Mouse (Mus musculus) testis, adult 2 months (tissue): ENCODE measurements around the gene Scg5. TPM values are rescaled to one million over a fixed set of nuclear protein-coding genes. Genes with fewer than 3 reads are reported as not detected.

Source experiments
- H3K27ac ChIP-seq: fragments of 200-500 bp; 2 replicates; pipeline ENCODE4 v1.5.1; 2012; ENCODE audit warnings: low read depth, low read length; ENCODE audit not compliant: control insufficient read depth, insufficient read depth
- H3K27me3 ChIP-seq: fragments of 200-500 bp; 2 replicates; pipeline ENCODE4 v1.6.1; 2012; ENCODE audit warnings: mild to moderate bottlenecking, low read length, moderate library complexity; ENCODE audit not compliant: control insufficient read depth, insufficient read depth
- H3K36me3 ChIP-seq: fragments of 200-500 bp; 2 replicates; pipeline ENCODE4 v1.6.1; 2012; ENCODE audit warnings: mild to moderate bottlenecking, low read length; ENCODE audit not compliant: control insufficient read depth, insufficient read depth
- H3K4me1 ChIP-seq: fragments of 200-500 bp; 2 replicates; pipeline ENCODE4 v1.6.1; 2012; ENCODE audit warnings: low read length; ENCODE audit not compliant: control insufficient read depth, insufficient read depth
- H3K4me3 ChIP-seq: fragments of 200-500 bp; 2 replicates; pipeline ENCODE4 v1.5.1; 2012; ENCODE audit warnings: low read depth, mild to moderate bottlenecking, low read length, moderate library complexity, mixed read lengths; ENCODE audit not compliant: control insufficient read depth
- CTCF ChIP-seq: fragments of 200-500 bp; IDR thresholded peaks from 2 replicates; pipeline ENCODE4 v1.5.1; 2012; ENCODE audit warnings: low read depth, mild to moderate bottlenecking, inconsistent platforms, low read length, moderate library complexity; ENCODE audit not compliant: control insufficient read depth, insufficient read depth, insufficient replicate concordance
- POLR2A ChIP-seq: fragments of 200-500 bp; IDR thresholded peaks from 2 replicates; pipeline ENCODE4 v1.6.1; 2012; ENCODE audit warnings: low read depth, mild to moderate bottlenecking, inconsistent platforms, low read length, moderate library complexity; ENCODE audit not compliant: control insufficient read depth
- polyA plus RNA-seq: library from polyadenylated mRNA; depleted of rRNA; stranded (reverse); fragments of >200 nt; gene quantifications from 2 replicates; pipeline ENCODE4 v1.2.3, GENCODE M21; 2012; rRNA removed

Scg5 gene
- polyA plus RNA-seq = 0.94 and 1.0 TPM in 2 replicates

GRCm38 (mm10) chr2:113828943-113829882 lies at the start of gene Scg5:
TSS of gene Scg5 (minus strand) at chr2:113829121.
- H3K27ac ChIP-seq = peak within 1 kb of the TSS; percentile 66; the same call in 1 of the 2 replicates
- peaks cover 9% of the 10 kb centered on the region for H3K4me1 ChIP-seq
- peak within 1 kb of the TSS; percentile 53 for H3K4me3 ChIP-seq
- TF ChIP-seq POLR2A (peak; percentile 27), CTCF (no peak)
- no peaks in the 10 kb centered on the region for H3K27me3 ChIP-seq
- no peaks in the 10 kb centered on the region for H3K36me3 ChIP-seq

- no peaks in the 10 kb centered on the region for H3K27me3 ChIP-seq
- H3K4me3 ChIP-seq = no peak overlapping the region
- H3K36me3 ChIP-seq = no peaks in the 10 kb centered on the region
- TF ChIP-seq POLR2A (no peak), CTCF (no peak)
- H3K27ac ChIP-seq = no peak overlapping the region
- H3K4me1 ChIP-seq = no peaks in the 10 kb centered on the region
Observed at GRCm38 (mm10) chr2:113870115-113870514, 41.2 kb upstream of the Scg5 start.

DNA sequence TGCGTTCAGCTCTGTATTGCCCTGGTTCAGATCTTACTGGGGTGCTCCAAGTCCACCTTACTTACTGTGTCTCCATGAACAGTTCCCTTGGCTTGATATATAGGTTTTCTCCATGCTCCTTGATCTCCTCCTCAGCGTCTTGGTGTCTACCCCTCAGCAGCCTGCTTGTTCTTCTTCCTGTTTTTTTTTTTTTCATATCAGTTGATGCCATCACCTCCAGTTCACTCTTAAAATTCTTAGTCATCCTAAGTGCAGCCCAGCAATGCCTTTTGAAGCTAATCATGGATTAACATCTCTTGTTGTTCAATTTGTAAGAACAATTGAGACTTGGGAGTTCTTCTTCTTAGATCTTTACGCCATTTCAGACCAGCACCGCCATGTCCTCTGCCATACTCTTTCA lies 39.5 kb upstream of the Scg5 start:
- no peaks in the 10 kb centered on the region for H3K36me3 ChIP-seq
- no peaks in the 10 kb centered on the region for H3K4me1 ChIP-seq
- no peak overlapping the region for H3K4me3 ChIP-seq
- no peak for TF ChIP-seq CTCF
- no peak for TF ChIP-seq POLR2A
- H3K27ac ChIP-seq = no peak overlapping the region
- H3K27me3 ChIP-seq = no peaks in the 10 kb centered on the region

DNA sequence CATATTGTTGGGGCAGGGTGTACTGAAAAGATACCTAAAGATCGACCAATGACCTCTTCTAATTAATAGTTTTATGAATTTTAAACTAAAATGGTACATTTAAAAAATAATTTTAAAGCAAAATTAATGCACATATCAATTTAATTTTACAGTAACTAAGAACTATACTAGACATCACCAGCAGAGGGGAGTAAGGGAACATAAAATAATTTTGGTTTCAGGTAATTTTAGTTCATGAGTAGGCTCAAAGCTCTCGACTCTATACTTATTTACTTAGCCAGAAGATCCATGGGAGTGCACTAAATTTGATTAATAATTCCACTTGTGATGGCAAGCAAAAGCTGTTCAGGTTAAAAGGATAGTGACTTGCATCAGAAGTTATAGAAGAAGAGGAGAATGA lies 37.2 kb upstream of the Scg5 start:
- TF ChIP-seq CTCF (no peak), POLR2A (no peak)
- no peaks in the 10 kb centered on the region for H3K36me3 ChIP-seq
- H3K27ac ChIP-seq = no peak overlapping the region
- H3K4me3 ChIP-seq = no peak overlapping the region
- no peaks in the 10 kb centered on the region for H3K4me1 ChIP-seq
- no peaks in the 10 kb centered on the region for H3K27me3 ChIP-seq

- H3K4me3 ChIP-seq = peak overlapping the region; percentile 96; the same call in 1 of the 2 replicates
- H3K4me1 ChIP-seq = peaks cover 6% of the 10 kb centered on the region
- H3K36me3 ChIP-seq = peaks cover 2% of the 10 kb centered on the region; the same call in 1 of the 2 replicates
- no peak for TF ChIP-seq POLR2A
- no peak for TF ChIP-seq CTCF
- no peaks in the 10 kb centered on the region for H3K27me3 ChIP-seq
- H3K27ac ChIP-seq = peak overlapping the region; percentile 88
Observed at GRCm38 (mm10) chr2:113849141-113849540, 20.2 kb upstream of the Scg5 start.

DNA sequence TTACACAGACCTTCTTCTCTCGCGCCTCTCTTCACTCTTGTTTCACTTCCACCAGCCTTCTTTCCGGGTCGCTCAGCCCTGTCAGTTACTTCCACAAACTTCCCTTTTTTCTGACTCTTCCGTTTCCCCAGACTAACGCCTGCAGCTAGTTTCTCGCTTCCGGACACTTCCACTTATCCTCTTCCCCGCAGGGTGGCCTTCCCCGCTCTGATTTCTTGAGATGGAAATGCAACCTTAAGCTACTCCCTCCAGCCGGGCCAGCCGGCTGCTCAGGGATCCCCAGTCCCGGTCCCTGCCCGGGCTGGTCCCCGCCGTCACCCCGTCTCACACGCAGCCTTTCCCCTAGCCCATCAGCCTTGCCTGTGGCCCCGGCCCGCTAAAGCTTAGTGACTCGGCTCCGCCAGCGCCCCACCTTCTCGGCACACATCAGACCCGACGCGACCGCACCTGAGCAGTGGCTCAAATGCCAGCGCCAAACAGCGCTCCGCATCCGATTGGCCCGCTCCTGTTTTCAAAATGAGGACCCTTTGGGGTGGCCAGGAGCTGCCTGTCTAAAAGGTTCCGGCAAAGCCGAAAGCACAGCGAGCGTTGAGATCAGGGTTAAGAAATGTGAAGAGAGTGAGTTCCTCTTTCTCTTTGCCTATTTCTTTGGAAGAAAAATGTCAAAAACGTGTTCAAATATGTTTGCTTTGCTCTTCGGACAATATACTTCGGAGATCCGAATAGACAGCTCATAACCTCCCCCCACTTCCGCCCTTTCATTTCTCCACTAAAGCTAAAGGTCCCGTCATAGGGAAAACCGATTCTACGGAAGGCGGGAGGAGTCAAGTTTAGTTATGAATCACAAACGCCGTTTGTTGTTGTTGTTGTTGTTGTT lies 19.6 kb upstream of the Scg5 start, which contains the start of gene Arhgap11a:
TSS of gene Arhgap11a (minus strand) at position 417 of the 877 bp plus-strand sequence.
- peaks cover 6% of the 10 kb centered on the region for H3K4me1 ChIP-seq
- no peaks in the 10 kb centered on the region for H3K27me3 ChIP-seq
- peak within 1 kb of the TSS; percentile 96 for H3K4me3 ChIP-seq
- peaks cover 2% of the 10 kb centered on the region for H3K36me3 ChIP-seq
- H3K27ac ChIP-seq = peak within 1 kb of the TSS; percentile 92
- TF ChIP-seq POLR2A (peak; percentile 79), CTCF (no peak)
